Mouse (Mus musculus): ENCODE data around the gene Epb41l2. TPM values are rescaled to one million over a fixed set of nuclear protein-coding genes. Genes with fewer than 3 reads are reported as not detected.

Gene Epb41l2
- polyA plus RNA-seq, 1 experiment from 2014 or later, result 95.3 TPM

GRCm38 (mm10) chr10:25402886-25403285 lies 43.3 kb downstream of the Epb41l2 start:
- H3K9ac ChIP-seq (ENCODE audit: low read length), result no peak overlapping the region
- no peak for ATAC-seq (ENCODE audit: low read depth)
- H3K36me3 ChIP-seq (ENCODE audit: control insufficient read depth, insufficient read depth, low read length), result no peaks in the 10 kb centered on the region
- no peak overlapping the region for H3K27ac ChIP-seq (ENCODE audit: low read length)
- H3K27me3 ChIP-seq (ENCODE audit: control insufficient read depth, insufficient read depth, low read depth, low read length), result no peaks in the 10 kb centered on the region
- H3K9me3 ChIP-seq (ENCODE audit: control insufficient read depth, low read length), result no peaks in the 10 kb centered on the region
- H3K4me1 ChIP-seq (replicated peaks; ENCODE audit: control insufficient read depth, insufficient read depth, low read length), result peaks cover 34% of the 10 kb centered on the region
- H3K4me2 ChIP-seq (ENCODE audit: low read depth, low read length), result no peak overlapping the region
- no peak overlapping the region for H3K4me3 ChIP-seq (ENCODE audit: low read length)
- 63% methylated on average over 1 of the region's 1 CpGs for WGBS

- no peak overlapping the region for H3K9ac ChIP-seq (ENCODE audit: low read length)
- 53% methylated on average over 15 of the region's 15 CpGs for WGBS
- no peak for ATAC-seq (ENCODE audit: low read depth)
- H3K36me3 ChIP-seq (ENCODE audit: control insufficient read depth, insufficient read depth, low read length), result no peaks in the 10 kb centered on the region
- H3K9me3 ChIP-seq (ENCODE audit: control insufficient read depth, low read length), result no peaks in the 10 kb centered on the region
- H3K4me1 ChIP-seq (replicated peaks; ENCODE audit: control insufficient read depth, insufficient read depth, low read length), result peaks cover 27% of the 10 kb centered on the region
- H3K4me2 ChIP-seq (ENCODE audit: low read depth, low read length), result no peak overlapping the region
- no peak overlapping the region for H3K4me3 ChIP-seq (ENCODE audit: low read length)
- no peaks in the 10 kb centered on the region for H3K27me3 ChIP-seq (ENCODE audit: control insufficient read depth, insufficient read depth, low read depth, low read length)
- H3K27ac ChIP-seq (ENCODE audit: low read length), result no peak overlapping the region
Observed at GRCm38 (mm10) chr10:25403813-25404701, 44.5 kb downstream of the Epb41l2 start.

GRCm38 (mm10) chr10:25404702-25405098 lies 45.1 kb downstream of the Epb41l2 start:
- no peak overlapping the region for H3K4me2 ChIP-seq (ENCODE audit: low read depth, low read length)
- H3K9ac ChIP-seq (ENCODE audit: low read length), result no peak overlapping the region
- no peaks in the 10 kb centered on the region for H3K9me3 ChIP-seq (ENCODE audit: control insufficient read depth, low read length)
- 58% methylated on average over 6 of the region's 6 CpGs for WGBS
- H3K4me1 ChIP-seq (replicated peaks; ENCODE audit: control insufficient read depth, insufficient read depth, low read length), result peaks cover 26% of the 10 kb centered on the region
- no peak overlapping the region for H3K27ac ChIP-seq (ENCODE audit: low read length)
- H3K36me3 ChIP-seq (ENCODE audit: control insufficient read depth, insufficient read depth, low read length), result no peaks in the 10 kb centered on the region
- H3K27me3 ChIP-seq (ENCODE audit: control insufficient read depth, insufficient read depth, low read depth, low read length), result no peaks in the 10 kb centered on the region
- peak; percentile 49; the same call in 1 of the 2 replicates for ATAC-seq (ENCODE audit: low read depth)
- H3K4me3 ChIP-seq (ENCODE audit: low read length), result no peak overlapping the region

DNA sequence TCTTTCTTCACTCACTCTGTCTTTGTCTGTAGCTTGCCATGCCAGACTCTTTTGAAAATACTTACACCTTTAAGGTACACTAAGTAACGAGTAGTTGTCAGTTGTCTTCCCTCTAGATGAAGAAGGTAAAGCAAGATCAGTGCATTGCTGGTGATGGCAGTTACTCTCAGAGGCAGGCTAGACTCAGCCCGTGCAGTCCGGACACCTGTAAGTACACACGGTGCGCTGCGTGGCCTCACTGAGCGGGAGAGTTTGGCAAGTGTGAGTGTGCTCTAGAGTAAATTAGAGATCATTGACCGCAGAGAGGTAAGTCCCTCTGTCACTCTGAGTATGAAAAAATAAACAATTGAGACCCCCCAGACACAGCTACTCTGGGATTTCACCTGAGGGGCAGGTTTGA lies 46.0 kb downstream of the Epb41l2 start:
- H3K9me3 ChIP-seq (ENCODE audit: control insufficient read depth, low read length), result no peaks in the 10 kb centered on the region
- H3K9ac ChIP-seq (ENCODE audit: low read length), result no peak overlapping the region
- H3K4me2 ChIP-seq (ENCODE audit: low read depth, low read length), result no peak overlapping the region
- 58% methylated on average over 8 of the region's 8 CpGs for WGBS
- H3K36me3 ChIP-seq (ENCODE audit: control insufficient read depth, insufficient read depth, low read length), result no peaks in the 10 kb centered on the region
- H3K27ac ChIP-seq (ENCODE audit: low read length), result no peak overlapping the region
- no peaks in the 10 kb centered on the region for H3K27me3 ChIP-seq (ENCODE audit: control insufficient read depth, insufficient read depth, low read depth, low read length)
- ATAC-seq (ENCODE audit: low read depth), result no peak
- no peak overlapping the region for H3K4me3 ChIP-seq (ENCODE audit: low read length)
- H3K4me1 ChIP-seq (replicated peaks; ENCODE audit: control insufficient read depth, insufficient read depth, low read length), result peaks cover 18% of the 10 kb centered on the region

DNA sequence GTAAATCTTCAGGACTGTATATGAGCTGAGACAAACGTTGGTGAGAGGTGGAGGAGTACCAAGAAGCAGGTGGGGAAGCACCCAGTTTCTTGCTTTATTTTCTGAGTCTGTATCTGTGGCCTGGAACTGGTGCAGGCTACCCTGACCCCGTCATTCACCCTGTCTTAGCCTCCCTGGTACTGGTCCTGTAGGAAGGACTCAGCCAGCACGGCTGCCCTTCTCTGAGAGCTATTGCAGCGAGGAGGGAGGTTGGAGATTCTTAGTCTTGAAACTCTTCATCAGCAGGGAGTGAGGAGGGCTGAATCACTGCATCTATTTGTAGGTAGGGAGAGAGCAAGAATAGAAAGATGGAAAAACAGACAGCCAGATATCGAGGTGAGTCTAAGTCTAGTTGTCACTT lies 47.1 kb downstream of the Epb41l2 start:
- H3K27ac ChIP-seq (ENCODE audit: low read length), result no peak overlapping the region
- peaks cover 17% of the 10 kb centered on the region for H3K4me1 ChIP-seq (replicated peaks; ENCODE audit: control insufficient read depth, insufficient read depth, low read length)
- H3K4me2 ChIP-seq (ENCODE audit: low read depth, low read length), result no peak overlapping the region
- H3K27me3 ChIP-seq (ENCODE audit: control insufficient read depth, insufficient read depth, low read depth, low read length), result no peaks in the 10 kb centered on the region
- no peak for ATAC-seq (ENCODE audit: low read depth)
- H3K9ac ChIP-seq (ENCODE audit: low read length), result no peak overlapping the region
- H3K36me3 ChIP-seq (ENCODE audit: control insufficient read depth, insufficient read depth, low read length), result no peaks in the 10 kb centered on the region
- no peaks in the 10 kb centered on the region for H3K9me3 ChIP-seq (ENCODE audit: control insufficient read depth, low read length)
- no peak overlapping the region for H3K4me3 ChIP-seq (ENCODE audit: low read length)
- 74% methylated on average over 5 of the region's 5 CpGs for WGBS

- 61% methylated on average over 14 of the region's 14 CpGs for whole genome bisulfite sequencing
Observed at GRCm38 (mm10) chr10:25408136-25408650, 48.6 kb downstream of the Epb41l2 start.

DNA sequence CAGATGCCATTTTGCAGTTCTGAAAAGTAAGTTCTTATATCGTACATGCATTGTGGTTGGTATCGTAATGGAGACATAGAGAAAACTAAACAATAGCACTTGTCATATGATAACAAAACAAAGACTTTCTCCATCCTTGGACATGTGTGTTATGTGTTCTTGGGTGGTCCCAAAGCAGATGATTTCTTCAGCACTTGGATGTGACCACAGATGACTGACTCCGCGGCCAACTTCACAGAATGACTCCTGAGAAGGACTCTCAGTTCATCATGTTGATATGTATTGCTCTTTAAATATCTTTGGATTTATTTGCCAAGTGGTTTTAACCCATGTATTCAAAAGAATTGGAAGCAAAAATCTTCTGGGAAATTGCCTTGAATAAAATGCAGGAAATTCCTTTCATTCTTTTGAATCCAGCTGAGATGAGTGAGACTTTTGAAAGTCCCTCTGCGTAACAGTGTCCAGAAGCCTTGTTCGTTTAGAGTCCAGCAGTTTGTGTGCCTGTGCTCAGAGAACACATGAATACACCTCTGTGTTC lies 52.3 kb downstream of the Epb41l2 start:
- no peaks in the 10 kb centered on the region for H3K9me3 ChIP-seq (ENCODE audit: control insufficient read depth, low read length)
- H3K4me3 ChIP-seq (ENCODE audit: low read length), result no peak overlapping the region
- H3K27ac ChIP-seq (ENCODE audit: low read length), result peak overlapping the region; percentile 51
- H3K36me3 ChIP-seq (ENCODE audit: control insufficient read depth, insufficient read depth, low read length), result no peaks in the 10 kb centered on the region
- no peak overlapping the region for H3K4me2 ChIP-seq (ENCODE audit: low read depth, low read length)
- no peaks in the 10 kb centered on the region for H3K27me3 ChIP-seq (ENCODE audit: control insufficient read depth, insufficient read depth, low read depth, low read length)
- H3K9ac ChIP-seq (ENCODE audit: low read length), result no peak overlapping the region
- peaks cover 5% of the 10 kb centered on the region for H3K4me1 ChIP-seq (replicated peaks; ENCODE audit: control insufficient read depth, insufficient read depth, low read length)
- 35% methylated on average over 6 of the region's 6 CpGs for WGBS
- ATAC-seq (ENCODE audit: low read depth), result peak; percentile 68; the same call in 1 of the 2 replicates

More at GRCm38 (mm10) chr10:25408136-25408650, 48.6 kb downstream of the Epb41l2 start:
- Histone ChIP-seq H3K4me1 (replicated peaks; ENCODE audit: control insufficient read depth, insufficient read depth, low read length) (peaks cover 19% of the 10 kb centered on the region), H3K27me3 (ENCODE audit: control insufficient read depth, insufficient read depth, low read depth, low read length) (no peaks in the 10 kb centered on the region), H3K27ac (ENCODE audit: low read length) (no peak overlapping the region), H3K4me2 (ENCODE audit: low read depth, low read length) (no peak overlapping the region), H3K9me3 (ENCODE audit: control insufficient read depth, low read length) (no peaks in the 10 kb centered on the region), H3K36me3 (ENCODE audit: control insufficient read depth, insufficient read depth, low read length) (no peaks in the 10 kb centered on the region), H3K4me3 (ENCODE audit: low read length) (no peak overlapping the region), H3K9ac (ENCODE audit: low read length) (no peak overlapping the region)
- ATAC-seq (ENCODE audit: low read depth), result no peak

DNA sequence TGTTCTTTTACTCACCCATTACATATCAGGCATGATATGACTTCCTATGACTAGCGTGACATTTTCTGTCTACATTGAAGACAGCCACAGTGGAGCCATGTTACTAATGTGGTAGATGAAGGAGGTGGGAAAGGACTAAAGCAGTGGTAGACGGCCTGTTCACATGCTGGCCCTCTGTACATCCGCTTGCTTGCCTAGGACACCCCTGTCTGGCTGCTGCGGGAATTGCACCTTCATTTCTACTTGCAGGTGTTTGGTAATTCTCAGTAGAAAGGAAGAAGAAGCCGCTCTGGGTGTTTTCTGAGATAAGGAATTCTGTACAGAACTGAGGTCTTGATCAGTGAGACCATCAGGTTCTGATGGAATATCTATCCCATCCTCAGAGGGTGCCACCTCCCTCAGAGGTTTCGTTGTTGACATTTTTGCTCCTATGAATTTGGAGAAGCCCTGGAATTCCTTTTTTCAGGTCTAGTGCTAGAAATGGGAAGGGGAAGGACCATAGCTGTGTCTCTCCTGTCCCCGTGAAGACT lies 55.7 kb downstream of the Epb41l2 start:
- Histone ChIP-seq H3K4me3 (ENCODE audit: low read length) (no peak overlapping the region), H3K36me3 (ENCODE audit: control insufficient read depth, insufficient read depth, low read length) (peaks cover 2% of the 10 kb centered on the region; the same call in 1 of the 2 replicates), H3K9me3 (ENCODE audit: control insufficient read depth, low read length) (no peaks in the 10 kb centered on the region), H3K9ac (ENCODE audit: low read length) (no peak overlapping the region), H3K4me2 (ENCODE audit: low read depth, low read length) (no peak overlapping the region), H3K27ac (ENCODE audit: low read length) (no peak overlapping the region), H3K4me1 (replicated peaks; ENCODE audit: control insufficient read depth, insufficient read depth, low read length) (peaks cover 5% of the 10 kb centered on the region), H3K27me3 (ENCODE audit: control insufficient read depth, insufficient read depth, low read depth, low read length) (no peaks in the 10 kb centered on the region)
- ATAC-seq (ENCODE audit: low read depth), result no peak
- WGBS, result 82% methylated on average over 7 of the region's 7 CpGs

GRCm38 (mm10) chr10:25416696-25417095 lies 57.1 kb downstream of the Epb41l2 start:
- no peak for ATAC-seq (ENCODE audit: low read depth)
- Histone ChIP-seq H3K27me3 (ENCODE audit: control insufficient read depth, insufficient read depth, low read depth, low read length) (no peaks in the 10 kb centered on the region), H3K9ac (ENCODE audit: low read length) (no peak overlapping the region), H3K4me1 (replicated peaks; ENCODE audit: control insufficient read depth, insufficient read depth, low read length) (peaks cover 5% of the 10 kb centered on the region), H3K4me2 (ENCODE audit: low read depth, low read length) (no peak overlapping the region), H3K36me3 (ENCODE audit: control insufficient read depth, insufficient read depth, low read length) (peaks cover 2% of the 10 kb centered on the region; the same call in 1 of the 2 replicates), H3K27ac (ENCODE audit: low read length) (no peak overlapping the region), H3K9me3 (ENCODE audit: control insufficient read depth, low read length) (no peaks in the 10 kb centered on the region), H3K4me3 (ENCODE audit: low read length) (no peak overlapping the region)
- 81% methylated on average over 5 of the region's 5 CpGs for WGBS

Measured in lung, embryonic 16.5 days (tissue).